Mouse (Mus musculus): ENCODE data around the gene Birc3.

- TF ChIP-seq CTCF (IDR thresholded peaks at IDR 0.05; ENCODE audit: borderline replicate concordance, control insufficient read depth, extremely low read depth, insufficient read depth, low read length, poor library complexity), result no peak
- no peak for TF ChIP-seq POLR2A (IDR thresholded peaks at IDR 0.05; ENCODE audit: control insufficient read depth, extremely low read depth, insufficient read depth, low read length, poor library complexity)
Measured at GRCm38 (mm10) chr9:7891177-7891576, 18.2 kb upstream of the Birc3 start.

Measured in thymus, adult 2 months (tissue).